Mouse (Mus musculus): Measurements from ENCODE around the gene Cep68. TPM values are rescaled to one million over a fixed set of nuclear protein-coding genes. Genes with fewer than 3 reads are reported as not detected.
"Not testable (repeated sequence)": the region's sequence is repeated elsewhere in the genome, so short reads cannot be mapped to it uniquely, and the experiment has no call there.

The Cep68 gene
- polyA plus RNA-seq, 1 experiment from 2014 or later = 35.3 TPM

- not testable (repeated sequence) for H3K4me2 ChIP-seq (ENCODE audit: low read depth); H3K9ac ChIP-seq (ENCODE audit: low read length); H3K4me3 ChIP-seq (ENCODE audit: low read depth, low read length); ATAC-seq (ENCODE audit: insufficient read depth, low FRiP score, low TSS enrichment); H3K27ac ChIP-seq (ENCODE audit: low read depth, low read length); H3K4me1 ChIP-seq (ENCODE audit: control insufficient read depth, insufficient read depth, low read length); H3K9me3 ChIP-seq (ENCODE audit: control insufficient read depth, low read length); H3K36me3 ChIP-seq (ENCODE audit: control insufficient read depth, insufficient read depth, low read length); H3K27me3 ChIP-seq (ENCODE audit: control insufficient read depth, insufficient read depth, low read length); DNase-seq (ENCODE audit: low spot score)
- no CpG with 5 or more reads among the region's 1 CpGs for WGBS
These were observed 27.6 kb downstream of the Cep68 start for GRCm38 (mm10) chr11:20221671-20222070.

- no peak for ATAC-seq (ENCODE audit: insufficient read depth, low FRiP score, low TSS enrichment)
- WGBS = 97% methylated on average over 1 of the region's 1 CpGs
- no peaks in the 10 kb centered on the region for H3K4me1 ChIP-seq (ENCODE audit: control insufficient read depth, insufficient read depth, low read length)
- no peak overlapping the region for H3K4me3 ChIP-seq (ENCODE audit: low read depth, low read length)
- H3K36me3 ChIP-seq (ENCODE audit: control insufficient read depth, insufficient read depth, low read length) = peaks cover 3% of the 10 kb centered on the region; the same call in 1 of the 2 replicates
- no peak for DNase-seq (ENCODE audit: low spot score)
- no peak overlapping the region for H3K9ac ChIP-seq (ENCODE audit: low read length)
- H3K27me3 ChIP-seq (ENCODE audit: control insufficient read depth, insufficient read depth, low read length) = no peaks in the 10 kb centered on the region
- H3K4me2 ChIP-seq (ENCODE audit: low read depth) = no peak overlapping the region
- no peaks in the 10 kb centered on the region for H3K9me3 ChIP-seq (ENCODE audit: control insufficient read depth, low read length)
- H3K27ac ChIP-seq (ENCODE audit: low read depth, low read length) = no peak overlapping the region
These were observed 32.0 kb downstream of the Cep68 start for GRCm38 (mm10) chr11:20217227-20217626.

DNA sequence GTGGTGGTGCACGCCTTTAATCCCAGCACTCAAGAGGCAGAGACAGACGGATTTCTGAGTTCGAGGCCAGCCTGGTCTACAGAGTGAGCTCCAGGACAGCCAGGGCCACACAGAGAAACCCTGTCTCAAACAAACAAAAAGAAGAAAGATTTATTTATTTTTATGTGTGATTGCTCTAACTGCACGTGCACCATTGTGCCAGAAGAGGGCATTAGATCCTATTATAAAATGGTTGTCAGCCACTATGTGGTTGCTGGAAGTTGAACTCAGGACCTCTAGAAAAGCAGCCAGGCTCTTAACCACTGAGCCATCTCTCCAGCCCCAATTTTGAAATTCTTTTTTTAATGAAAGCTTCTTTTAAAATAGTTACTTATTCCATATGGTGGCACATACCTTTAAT is 32.8 kb downstream of the Cep68 start:
- Histone ChIP-seq H3K36me3 (ENCODE audit: control insufficient read depth, insufficient read depth, low read length) (peaks cover 3% of the 10 kb centered on the region; the same call in 1 of the 2 replicates), H3K9ac (ENCODE audit: low read length) (no peak overlapping the region), H3K4me1 (ENCODE audit: control insufficient read depth, insufficient read depth, low read length) (no peaks in the 10 kb centered on the region), H3K4me3 (ENCODE audit: low read depth, low read length) (no peak overlapping the region), H3K9me3 (ENCODE audit: control insufficient read depth, low read length) (no peaks in the 10 kb centered on the region), H3K4me2 (ENCODE audit: low read depth) (no peak overlapping the region), H3K27me3 (ENCODE audit: control insufficient read depth, insufficient read depth, low read length) (no peaks in the 10 kb centered on the region), H3K27ac (ENCODE audit: low read depth, low read length) (no peak overlapping the region)
- 87% methylated on average over 4 of the region's 4 CpGs for WGBS
- ATAC-seq (ENCODE audit: insufficient read depth, low FRiP score, low TSS enrichment) = no peak
- no peak for DNase-seq (ENCODE audit: low spot score)

GRCm38 (mm10) chr11:20214779-20215178 is 34.5 kb downstream of the Cep68 start:
- no peak for DNase-seq (ENCODE audit: low spot score)
- Histone ChIP-seq H3K36me3 (ENCODE audit: control insufficient read depth, insufficient read depth, low read length) (peaks cover 3% of the 10 kb centered on the region; the same call in 1 of the 2 replicates), H3K27me3 (ENCODE audit: control insufficient read depth, insufficient read depth, low read length) (no peaks in the 10 kb centered on the region), H3K4me3 (ENCODE audit: low read depth, low read length) (no peak overlapping the region), H3K4me1 (ENCODE audit: control insufficient read depth, insufficient read depth, low read length) (no peaks in the 10 kb centered on the region), H3K9me3 (ENCODE audit: control insufficient read depth, low read length) (no peaks in the 10 kb centered on the region), H3K9ac (ENCODE audit: low read length) (no peak overlapping the region), H3K4me2 (ENCODE audit: low read depth) (no peak overlapping the region), H3K27ac (ENCODE audit: low read depth, low read length) (no peak overlapping the region)
- no peak for ATAC-seq (ENCODE audit: insufficient read depth, low FRiP score, low TSS enrichment)
- WGBS = 96% methylated on average over 1 of the region's 1 CpGs

- Histone ChIP-seq H3K27me3 (ENCODE audit: control insufficient read depth, insufficient read depth, low read length) (no peaks in the 10 kb centered on the region), H3K4me3 (ENCODE audit: low read depth, low read length) (no peak overlapping the region), H3K27ac (ENCODE audit: low read depth, low read length) (no peak overlapping the region), H3K4me2 (ENCODE audit: low read depth) (no peak overlapping the region), H3K9ac (ENCODE audit: low read length) (no peak overlapping the region), H3K4me1 (ENCODE audit: control insufficient read depth, insufficient read depth, low read length) (no peaks in the 10 kb centered on the region), H3K9me3 (ENCODE audit: control insufficient read depth, low read length) (no peaks in the 10 kb centered on the region), H3K36me3 (ENCODE audit: control insufficient read depth, insufficient read depth, low read length) (no peaks in the 10 kb centered on the region)
- DNase-seq (ENCODE audit: low spot score) (no peak), ATAC-seq (ENCODE audit: insufficient read depth, low FRiP score, low TSS enrichment) (no peak)
- WGBS = 92% methylated on average over 2 of the region's 2 CpGs
These were observed 37.4 kb downstream of the Cep68 start for GRCm38 (mm10) chr11:20211838-20212237.

DNA sequence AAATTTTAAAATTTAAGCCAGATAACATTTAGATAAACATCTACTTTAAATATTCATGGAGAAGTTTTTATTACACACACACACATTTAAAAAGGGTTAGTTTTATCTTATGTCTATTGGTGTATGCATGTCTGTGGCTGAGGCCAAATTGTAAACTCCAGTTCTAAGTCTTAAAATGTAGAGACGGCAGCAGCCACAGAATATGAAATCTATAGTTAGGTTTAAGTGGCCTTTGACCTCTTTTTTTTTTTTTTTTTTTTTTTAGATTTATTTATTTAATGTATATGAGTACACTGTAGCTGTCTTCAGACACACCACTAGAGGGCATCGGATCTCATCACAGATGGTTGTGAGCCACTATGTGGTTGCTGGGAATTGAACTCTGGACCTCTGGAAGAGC is 41.6 kb downstream of the Cep68 start:
- DNase-seq (ENCODE audit: low spot score) (no peak), ATAC-seq (ENCODE audit: insufficient read depth, low FRiP score, low TSS enrichment) (no peak)
- H3K4me1 ChIP-seq (ENCODE audit: control insufficient read depth, insufficient read depth, low read length) = peaks cover 12% of the 10 kb centered on the region
- no peak overlapping the region for H3K4me3 ChIP-seq (ENCODE audit: low read depth, low read length)
- WGBS = 82% methylated on average over 2 of the region's 2 CpGs
- no peaks in the 10 kb centered on the region for H3K36me3 ChIP-seq (ENCODE audit: control insufficient read depth, insufficient read depth, low read length)
- H3K9me3 ChIP-seq (ENCODE audit: control insufficient read depth, low read length) = no peaks in the 10 kb centered on the region
- no peak overlapping the region for H3K4me2 ChIP-seq (ENCODE audit: low read depth)
- no peak overlapping the region for H3K27ac ChIP-seq (ENCODE audit: low read depth, low read length)
- no peaks in the 10 kb centered on the region for H3K27me3 ChIP-seq (ENCODE audit: control insufficient read depth, insufficient read depth, low read length)
- no peak overlapping the region for H3K9ac ChIP-seq (ENCODE audit: low read length)

- Histone ChIP-seq H3K9ac (ENCODE audit: low read length) (no peak overlapping the region), H3K4me3 (ENCODE audit: low read depth, low read length) (no peak overlapping the region), H3K4me1 (ENCODE audit: control insufficient read depth, insufficient read depth, low read length) (peaks cover 15% of the 10 kb centered on the region), H3K36me3 (ENCODE audit: control insufficient read depth, insufficient read depth, low read length) (no peaks in the 10 kb centered on the region), H3K9me3 (ENCODE audit: control insufficient read depth, low read length) (no peaks in the 10 kb centered on the region), H3K27me3 (ENCODE audit: control insufficient read depth, insufficient read depth, low read length) (no peaks in the 10 kb centered on the region), H3K27ac (ENCODE audit: low read depth, low read length) (no peak overlapping the region), H3K4me2 (ENCODE audit: low read depth) (no peak overlapping the region)
- ATAC-seq (ENCODE audit: insufficient read depth, low FRiP score, low TSS enrichment) (no peak), DNase-seq (ENCODE audit: low spot score) (no peak)
- WGBS = 85% methylated on average over 2 of the region's 2 CpGs
These were observed 42.5 kb downstream of the Cep68 start for GRCm38 (mm10) chr11:20206626-20207223.

GRCm38 (mm10) chr11:20205538-20205937 is 43.7 kb downstream of the Cep68 start:
- Histone ChIP-seq H3K36me3 (ENCODE audit: control insufficient read depth, insufficient read depth, low read length) (no peaks in the 10 kb centered on the region), H3K9me3 (ENCODE audit: control insufficient read depth, low read length) (no peaks in the 10 kb centered on the region), H3K4me2 (ENCODE audit: low read depth) (no peak overlapping the region), H3K4me1 (ENCODE audit: control insufficient read depth, insufficient read depth, low read length) (peaks cover 15% of the 10 kb centered on the region), H3K4me3 (ENCODE audit: low read depth, low read length) (no peak overlapping the region), H3K27me3 (ENCODE audit: control insufficient read depth, insufficient read depth, low read length) (no peaks in the 10 kb centered on the region), H3K27ac (ENCODE audit: low read depth, low read length) (no peak overlapping the region), H3K9ac (ENCODE audit: low read length) (no peak overlapping the region)
- DNase-seq (ENCODE audit: low spot score) (no peak), ATAC-seq (ENCODE audit: insufficient read depth, low FRiP score, low TSS enrichment) (no peak)
- 92% methylated on average over 4 of the region's 4 CpGs for WGBS

DNA sequence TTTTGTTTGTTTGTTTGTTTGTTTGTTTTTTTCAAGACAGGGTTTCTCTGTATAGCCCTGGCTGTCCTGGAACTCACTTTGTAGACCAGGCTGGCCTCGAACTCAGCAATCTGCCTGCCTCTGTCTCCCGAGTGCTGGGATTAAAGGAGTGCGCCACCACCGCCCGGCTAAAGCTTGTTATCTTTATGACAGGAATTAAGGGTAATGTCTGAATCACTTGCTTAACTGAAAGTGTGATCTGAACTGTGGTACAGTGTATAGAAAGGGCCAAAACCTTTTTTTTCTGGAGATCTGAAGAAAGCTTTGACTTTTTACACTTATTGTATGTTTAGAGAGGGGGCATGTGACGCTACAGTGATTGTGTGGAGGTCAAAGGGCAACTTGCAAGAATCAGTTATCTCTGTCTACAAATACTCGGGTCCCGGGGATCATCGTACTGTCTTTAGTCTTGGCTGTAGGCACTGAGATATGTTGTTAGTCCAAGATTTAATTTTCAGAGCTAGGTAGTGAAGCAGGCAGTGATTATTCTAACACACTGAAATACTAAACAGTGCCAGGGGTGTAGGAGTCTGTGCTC is 44.3 kb downstream of the Cep68 start:
- Histone ChIP-seq H3K27me3 (ENCODE audit: control insufficient read depth, insufficient read depth, low read length) (no peaks in the 10 kb centered on the region), H3K4me2 (ENCODE audit: low read depth) (no peak overlapping the region), H3K9ac (ENCODE audit: low read length) (no peak overlapping the region), H3K4me1 (ENCODE audit: control insufficient read depth, insufficient read depth, low read length) (peaks cover 15% of the 10 kb centered on the region), H3K36me3 (ENCODE audit: control insufficient read depth, insufficient read depth, low read length) (no peaks in the 10 kb centered on the region), H3K27ac (ENCODE audit: low read depth, low read length) (no peak overlapping the region), H3K9me3 (ENCODE audit: control insufficient read depth, low read length) (no peaks in the 10 kb centered on the region), H3K4me3 (ENCODE audit: low read depth, low read length) (no peak overlapping the region)
- no peak for DNase-seq (ENCODE audit: low spot score)
- 88% methylated on average over 9 of the region's 9 CpGs for WGBS
- ATAC-seq (ENCODE audit: insufficient read depth, low FRiP score, low TSS enrichment) = no peak

Measured in neural tube, embryonic 11.5 days (tissue).